Mouse (Mus musculus) 3T3-L1 (cell line): ENCODE results near the gene Add3.
A peak's percentile ranks its signal among the peaks of the same experiment; 100 is the strongest.

ENCODE experiments used
- DNase-seq: peaks from one replicate; pipeline ENCODE4 v3.0.0-alpha.2; 2015; ENCODE audit warnings: low read depth, low spot score

Add3 gene

GRCm38 (mm10) chr19:53228064-53228794 lies 88.0 kb downstream of the Add3 start:
- no peak for DNase-seq

DNA sequence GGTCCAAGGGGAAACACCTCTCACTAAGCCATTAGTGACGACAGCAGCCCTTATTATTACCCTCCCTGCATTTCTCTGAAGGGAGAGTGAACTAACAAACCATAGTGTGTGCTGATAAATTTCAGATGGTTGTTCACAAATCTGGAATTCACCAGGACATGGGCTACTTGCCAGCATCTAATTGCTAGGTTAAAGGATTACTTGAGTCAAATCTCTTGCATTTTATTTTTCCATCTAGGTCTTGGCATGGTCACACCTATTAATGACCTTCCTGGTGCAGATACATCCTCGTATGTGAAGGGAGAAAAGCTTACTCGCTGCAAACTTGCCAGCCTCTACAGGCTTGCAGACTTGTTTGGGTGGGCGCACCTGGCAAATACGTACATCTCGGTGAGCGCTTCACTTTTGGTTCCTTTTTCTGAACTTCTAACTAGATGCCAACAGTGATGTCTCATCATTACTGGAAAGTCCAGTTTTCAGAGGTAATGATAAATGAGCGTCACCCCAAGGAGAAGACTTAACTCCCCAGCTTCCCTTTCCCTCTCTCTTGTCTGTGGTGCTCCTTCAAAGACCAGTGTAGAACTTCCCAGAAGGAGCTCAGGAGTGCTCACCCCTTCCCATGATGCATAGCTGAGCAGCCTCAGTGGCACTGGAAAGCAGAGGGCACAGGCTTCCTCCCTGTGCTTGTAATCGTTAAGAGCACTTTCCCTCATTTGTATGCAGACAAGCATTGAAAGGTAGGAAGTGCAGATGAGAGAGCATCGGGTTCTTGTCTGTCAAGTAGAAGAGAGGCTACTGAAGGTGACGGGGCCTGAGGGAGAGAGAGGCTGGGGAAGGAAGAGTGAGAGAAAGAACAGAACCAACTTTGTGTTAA lies 90.9 kb downstream of the Add3 start:
- DNase-seq = no peak

DNA sequence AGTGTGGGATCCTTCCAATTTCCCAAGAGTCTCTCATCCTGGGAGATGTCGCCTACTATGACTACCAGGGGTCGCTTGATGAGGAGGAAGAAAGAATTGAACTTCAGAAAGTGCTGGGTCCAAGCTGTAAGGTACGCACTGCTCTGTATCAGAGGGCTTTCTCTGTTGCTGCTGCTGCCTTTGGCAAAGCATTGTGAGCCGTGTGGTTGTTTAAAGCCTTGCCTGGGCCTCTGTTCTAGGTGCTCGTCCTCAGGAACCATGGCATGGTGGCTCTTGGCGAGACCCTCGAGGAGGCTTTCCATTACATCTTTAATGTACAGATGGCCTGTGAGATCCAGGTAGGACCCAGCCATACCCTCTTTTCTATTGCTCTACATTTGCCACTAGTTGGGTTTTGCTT lies 93.3 kb downstream of the Add3 start:
- no peak for DNase-seq

DNA sequence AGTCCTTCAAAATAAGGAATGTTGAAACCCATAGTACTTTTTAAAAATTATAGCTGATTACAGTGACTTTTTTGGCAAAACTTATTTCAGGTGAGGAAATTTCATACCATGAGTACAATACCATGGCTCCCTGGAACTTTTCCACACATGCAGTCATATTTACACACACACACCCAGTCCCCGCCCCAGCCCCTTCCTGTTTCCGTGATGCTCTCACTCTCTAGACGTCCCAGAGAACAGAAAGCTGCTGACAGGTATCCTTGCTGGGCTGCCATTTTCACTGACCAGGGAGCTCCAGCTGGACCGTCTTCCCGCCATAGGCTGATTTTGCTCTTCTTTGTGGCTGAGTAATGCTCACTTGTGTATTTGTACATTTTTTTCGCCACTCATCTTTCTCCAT lies 101.6 kb downstream of the Add3 start:
- no peak for DNase-seq

- DNase-seq = no peak
These were observed 103.7 kb downstream of the Add3 start for GRCm38 (mm10) chr19:53243956-53244355.

DNA sequence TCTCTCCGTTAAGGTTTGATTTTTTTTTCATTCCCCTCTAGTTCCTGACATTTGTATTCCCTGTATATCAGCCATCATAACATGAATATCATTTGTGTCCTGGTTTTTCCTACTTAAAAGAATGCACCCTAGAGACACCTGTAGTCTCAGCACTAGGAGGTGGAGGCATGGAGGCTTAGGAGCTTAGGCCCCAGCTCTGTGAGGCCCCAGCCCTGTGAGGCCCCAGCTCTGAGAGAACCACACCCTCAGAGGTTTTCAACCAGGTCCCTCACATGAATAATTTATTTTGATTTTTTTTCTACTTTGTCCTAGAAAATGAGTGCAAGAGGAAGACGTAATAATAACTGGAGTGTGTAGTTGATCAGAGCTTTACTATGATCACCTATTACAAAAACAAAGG lies 107.3 kb downstream of the Add3 start:
- DNase-seq = no peak

- DNase-seq = peak; percentile 89
These were observed 107.8 kb downstream of the Add3 start for GRCm38 (mm10) chr19:53248023-53248494.

- no peak for DNase-seq
These were observed 110.8 kb downstream of the Add3 start for GRCm38 (mm10) chr19:53251015-53251414.

GRCm38 (mm10) chr19:53251656-53252055 lies 111.4 kb downstream of the Add3 start:
- no peak for DNase-seq

- DNase-seq = no peak
These were observed 112.1 kb downstream of the Add3 start for GRCm38 (mm10) chr19:53252111-53253028.

DNA sequence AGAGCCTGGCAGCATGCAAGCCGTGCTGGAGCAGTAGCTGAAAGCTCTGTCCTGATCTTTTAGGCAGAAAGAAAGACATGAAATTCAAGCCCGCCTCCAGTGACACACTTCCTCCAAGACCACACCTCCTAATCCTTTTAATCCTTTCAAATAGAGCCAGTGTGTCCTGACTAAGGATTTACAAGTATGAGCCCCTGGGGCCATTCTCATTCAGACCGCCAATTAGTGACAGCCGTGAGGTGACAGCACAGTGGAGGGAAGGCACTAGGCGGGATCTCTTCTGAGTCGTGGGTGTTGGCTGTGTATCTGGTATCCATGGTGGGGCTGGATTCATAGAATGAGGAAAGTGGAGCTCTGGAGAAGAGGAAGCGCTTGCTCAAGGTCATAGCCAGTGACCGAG lies 116.1 kb downstream of the Add3 start:
- no peak for DNase-seq

DNA sequence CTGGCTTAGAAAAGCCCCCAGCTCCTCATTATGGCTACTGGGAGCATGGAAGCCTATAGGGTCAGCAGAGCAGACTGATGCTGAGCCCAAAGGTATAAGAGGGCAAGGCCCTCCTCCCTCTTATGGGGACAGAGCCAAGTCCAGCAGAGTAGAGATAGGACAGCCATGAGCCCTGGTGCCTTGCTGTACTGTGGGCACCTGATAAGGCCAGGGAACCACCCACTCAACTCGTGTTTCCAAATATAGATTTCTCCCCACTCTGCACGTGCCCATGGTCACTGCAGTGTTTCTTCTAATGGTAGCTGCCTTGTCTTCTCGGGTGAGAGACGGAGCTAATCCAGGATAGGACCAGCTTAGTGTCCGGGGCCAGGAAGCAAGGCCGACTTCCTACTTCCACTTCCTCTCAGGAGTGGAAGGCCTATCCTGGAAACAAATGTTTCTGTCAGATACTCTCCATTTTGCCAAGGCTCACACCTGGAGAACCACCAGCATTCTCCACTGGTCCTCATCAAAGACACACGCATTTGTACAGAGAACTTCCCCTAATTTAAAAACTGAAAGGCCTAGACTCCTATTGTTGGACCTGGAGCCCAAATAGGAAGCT lies 116.8 kb downstream of the Add3 start:
- no peak for DNase-seq

GRCm38 (mm10) chr19:53257631-53258560 lies 117.7 kb downstream of the Add3 start:
- DNase-seq = no peak

DNA sequence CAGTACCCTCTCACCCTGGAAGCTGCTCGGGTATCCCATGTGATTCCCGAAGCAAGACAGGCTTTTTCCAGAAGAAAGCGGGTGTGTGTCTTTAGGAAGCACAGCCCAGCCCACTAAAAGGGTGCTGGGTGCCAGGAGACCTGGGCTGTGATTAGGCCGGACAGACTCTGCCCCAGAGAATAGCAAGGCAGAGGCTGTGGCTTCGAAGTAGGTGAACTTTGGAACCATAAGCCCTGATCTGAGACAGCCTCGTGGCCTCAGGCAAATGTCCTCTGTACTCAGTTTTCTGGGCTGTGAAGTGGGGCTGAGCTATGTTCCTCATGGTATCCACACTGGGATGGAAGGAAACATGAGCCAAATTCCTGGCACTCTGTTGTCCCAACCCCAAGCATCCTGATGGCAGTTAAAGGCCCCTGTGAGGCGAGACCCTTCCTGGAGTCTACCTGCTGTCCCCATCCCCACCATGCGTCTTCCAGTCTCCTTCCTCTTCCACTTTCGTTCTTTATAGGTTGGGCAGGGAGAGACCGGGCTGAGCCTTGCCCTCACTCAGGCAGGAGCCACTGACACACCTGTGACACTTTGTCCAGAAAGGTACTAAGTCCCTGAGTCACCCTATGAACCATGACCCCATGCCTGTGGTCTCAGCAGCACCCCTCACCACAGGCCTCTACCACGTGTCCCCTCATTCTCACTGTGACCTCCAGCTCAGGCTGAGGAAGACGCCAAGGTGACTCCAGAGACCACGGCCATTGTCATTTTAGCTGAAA lies 118.7 kb downstream of the Add3 start:
- DNase-seq = no peak

- DNase-seq = no peak
These were observed 119.3 kb downstream of the Add3 start for GRCm38 (mm10) chr19:53259541-53259940.

- DNase-seq = no peak
These were observed 120.0 kb downstream of the Add3 start for GRCm38 (mm10) chr19:53260261-53260660.

GRCm38 (mm10) chr19:53260828-53261227 lies 120.6 kb downstream of the Add3 start:
- DNase-seq = no peak

DNA sequence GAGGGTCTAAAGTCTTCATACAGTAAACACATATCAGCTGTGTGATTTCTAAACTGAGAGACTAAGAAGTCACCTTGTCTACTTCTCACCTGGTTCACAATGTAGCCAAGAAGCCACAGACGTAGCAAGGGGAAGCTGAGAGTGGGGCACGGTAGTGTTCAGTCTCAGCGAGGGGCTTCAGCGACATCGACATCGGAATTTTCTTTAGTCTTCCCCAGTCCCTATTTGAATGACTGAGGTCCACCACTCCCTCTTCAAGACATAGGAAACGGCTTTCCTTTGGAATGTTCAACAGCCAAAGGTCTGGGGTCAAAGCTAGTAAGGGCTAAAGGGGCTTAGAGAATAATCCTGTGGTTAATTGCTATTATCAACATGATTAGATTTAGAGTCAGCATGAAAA lies 121.8 kb downstream of the Add3 start:
- DNase-seq = no peak
